Mouse (Mus musculus) R1 (cell line): Measurements from ENCODE around the gene Ptchd3.

Experiments
- DNase-seq: peaks from one replicate; pipeline ENCODE4 v3.0.0-alpha.2; 2018; ENCODE audit warnings: low read depth, low spot score

Ptchd3 gene

GRCm38 (mm10) chr11:121829947-121830346 is at the start of gene Ptchd3:
Gene Ptchd3 (plus strand): TSS chr11:121830247.
- DNase-seq = peak; percentile 46

GRCm38 (mm10) chr11:121781831-121782230 is 48.2 kb upstream of the Ptchd3 start:
- no peak for DNase-seq

- no peak for DNase-seq
These were observed 42.6 kb upstream of the Ptchd3 start for GRCm38 (mm10) chr11:121787456-121787855.

GRCm38 (mm10) chr11:121789566-121789965 is 40.5 kb upstream of the Ptchd3 start:
- no peak for DNase-seq

GRCm38 (mm10) chr11:121790671-121791094 is 39.4 kb upstream of the Ptchd3 start:
- no peak for DNase-seq

- DNase-seq = no peak
These were observed 38.6 kb upstream of the Ptchd3 start for GRCm38 (mm10) chr11:121791446-121791845.

GRCm38 (mm10) chr11:121791991-121792390 is 38.1 kb upstream of the Ptchd3 start:
- no peak for DNase-seq

- DNase-seq = no peak
These were observed 36.5 kb upstream of the Ptchd3 start for GRCm38 (mm10) chr11:121793530-121793929.

- DNase-seq = no peak
These were observed 35.9 kb upstream of the Ptchd3 start for GRCm38 (mm10) chr11:121794186-121794585.

GRCm38 (mm10) chr11:121794591-121795199 is 35.4 kb upstream of the Ptchd3 start:
- DNase-seq = peak; percentile 13

GRCm38 (mm10) chr11:121795978-121796377 is 34.1 kb upstream of the Ptchd3 start:
- DNase-seq = no peak

GRCm38 (mm10) chr11:121798591-121798990 is 31.5 kb upstream of the Ptchd3 start:
- no peak for DNase-seq

GRCm38 (mm10) chr11:121799746-121800299 is 30.2 kb upstream of the Ptchd3 start:
- DNase-seq = no peak

- no peak for DNase-seq
These were observed 27.3 kb upstream of the Ptchd3 start for GRCm38 (mm10) chr11:121802743-121803142.

GRCm38 (mm10) chr11:121804258-121805027 is 25.6 kb upstream of the Ptchd3 start:
- no peak for DNase-seq

- DNase-seq = peak; percentile 75
These were observed 21.7 kb upstream of the Ptchd3 start for GRCm38 (mm10) chr11:121808204-121808852.

- DNase-seq = no peak
These were observed 21.2 kb upstream of the Ptchd3 start for GRCm38 (mm10) chr11:121808866-121809265.

- DNase-seq = peak; percentile 42
These were observed 15.9 kb downstream of the Ptchd3 start for GRCm38 (mm10) chr11:121845923-121846322.

GRCm38 (mm10) chr11:121847790-121848299 is 17.8 kb downstream of the Ptchd3 start:
- DNase-seq = peak; percentile 96
